Mouse (Mus musculus) midbrain, embryonic 11.5 days (tissue): ENCODE measurements at regions not wholly inside any gene's neighbourhood (a gene's known extent, or its start where the extent isn't known, plus 50 kb on each side); places are given as distances from the start of the nearest gene placed in this dataset.

ENCODE experiments used
- ATAC-seq: fragments of 200-750 bp; cut with Nextera tagmentation; 2 replicates; pipeline ENCODE4 v1.8.0; 2017; ENCODE audit warnings: moderate TSS enrichment, moderate library complexity; ENCODE audit not compliant: low FRiP score
- DNase-seq: peaks from one replicate; pipeline ENCODE4 v3.0.0; 2015; ENCODE audit warnings: low spot score; ENCODE audit errors: missing footprints
- H3K27ac ChIP-seq: fragments of 300-500 bp; sonication (generic); 2 replicates; pipeline ENCODE4 v1.5.1; 2014; ENCODE audit warnings: low read depth, low read length
- H3K27me3 ChIP-seq: fragments of 300-500 bp; sonication (generic); 2 replicates; pipeline ENCODE4 v1.6.1; 2014; ENCODE audit warnings: mild to moderate bottlenecking, low read length, moderate library complexity, mixed read lengths; ENCODE audit not compliant: control insufficient read depth, insufficient read depth
- H3K36me3 ChIP-seq: fragments of 300-500 bp; sonication (generic); 2 replicates; pipeline ENCODE4 v1.6.1; 2014; ENCODE audit warnings: mild to moderate bottlenecking, low read length, moderate library complexity, mixed read lengths; ENCODE audit not compliant: control insufficient read depth, insufficient read depth
- H3K4me1 ChIP-seq: fragments of 300-500 bp; sonication (generic); 2 replicates; pipeline ENCODE4 v1.6.1; 2014; ENCODE audit warnings: low read length; ENCODE audit not compliant: control insufficient read depth, insufficient read depth
- H3K4me2 ChIP-seq: fragments of 300-500 bp; sonication (generic); 2 replicates; pipeline ENCODE4 v1.6.1; 2014; ENCODE audit warnings: mild to moderate bottlenecking, moderate library complexity
- H3K4me3 ChIP-seq: fragments of 300-500 bp; sonication (generic); 2 replicates; pipeline ENCODE4 v1.5.1; 2014; ENCODE audit warnings: low read depth, low read length
- H3K9ac ChIP-seq: fragments of 300-500 bp; sonication (generic); 2 replicates; pipeline ENCODE4 v1.6.1; 2014; ENCODE audit warnings: low read length
- H3K9me3 ChIP-seq: fragments of 300-500 bp; sonication (generic); 2 replicates; pipeline ENCODE4 v1.6.1; 2016; ENCODE audit warnings: low read length; ENCODE audit not compliant: control insufficient read depth
- WGBS: fragments of 180-500 bp; shearing (Covaris S2); extraction: QIAGEN DNeasy Blood & Tissue Kit; methylation state at CpG from one replicate; pipeline ENCODE4 v1.1.7; 2014; 5-methylcytosine and 5-hydroxymethylcytosine counted together

- peak; percentile 100 for DNase-seq
- WGBS: under 1% methylated on average over 35 of the region's 35 CpGs
- peak overlapping the region; percentile 65 for H3K9ac ChIP-seq
Measured at GRCm38 (mm10) chr11:20455085-20455864, 87.8 kb upstream of the Sertad2 start.

GRCm38 (mm10) chr11:20455865-20456648 is 87.0 kb upstream of the Sertad2 start:
- Histone ChIP-seq H3K4me2 (peak overlapping the region; percentile 94), H3K9me3 (no peaks in the 10 kb centered on the region), H3K27ac (no peak overlapping the region), H3K36me3 (no peaks in the 10 kb centered on the region), H3K4me3 (peak overlapping the region; percentile 46), H3K9ac (peak overlapping the region; percentile 65), H3K4me1 (peaks cover 4% of the 10 kb centered on the region), H3K27me3 (no peaks in the 10 kb centered on the region; the same call in 1 of the 2 replicates)
- WGBS: 2% methylated on average over 19 of the region's 19 CpGs
- peak; percentile 94 for DNase-seq
- ATAC-seq: peak; percentile 73

More at GRCm38 (mm10) chr11:20455085-20455864, 87.8 kb upstream of the Sertad2 start:
- Histone ChIP-seq H3K4me3 (peak overlapping the region; percentile 46), H3K27ac (no peak overlapping the region), H3K36me3 (no peaks in the 10 kb centered on the region), H3K27me3 (no peaks in the 10 kb centered on the region; the same call in 1 of the 2 replicates), H3K4me2 (peak overlapping the region; percentile 94), H3K4me1 (peaks cover 4% of the 10 kb centered on the region), H3K9me3 (no peaks in the 10 kb centered on the region)
- ATAC-seq: peak; percentile 80

GRCm38 (mm10) chr11:20459140-20459539 is 83.9 kb upstream of the Sertad2 start:
- no peaks in the 10 kb centered on the region for H3K9me3 ChIP-seq
- no peak overlapping the region for H3K4me2 ChIP-seq
- no peaks in the 10 kb centered on the region for H3K36me3 ChIP-seq
- no peak overlapping the region for H3K27ac ChIP-seq
- WGBS: 89% methylated on average over 8 of the region's 8 CpGs
- H3K27me3 ChIP-seq: no peaks in the 10 kb centered on the region; the same call in 1 of the 2 replicates
- H3K4me3 ChIP-seq: no peak overlapping the region
- no peak for ATAC-seq
- no peak overlapping the region for H3K9ac ChIP-seq
- H3K4me1 ChIP-seq: peaks cover 4% of the 10 kb centered on the region
- DNase-seq: no peak

GRCm38 (mm10) chr11:20460501-20460921 is 82.5 kb upstream of the Sertad2 start:
- 55% methylated on average over 7 of the region's 7 CpGs for WGBS

GRCm38 (mm10) chr11:20462076-20462475 is 81.0 kb upstream of the Sertad2 start:
- Histone ChIP-seq H3K4me1 (no peaks in the 10 kb centered on the region), H3K4me2 (no peak overlapping the region), H3K9me3 (no peaks in the 10 kb centered on the region), H3K4me3 (no peak overlapping the region), H3K27ac (no peak overlapping the region), H3K9ac (no peak overlapping the region), H3K36me3 (no peaks in the 10 kb centered on the region), H3K27me3 (no peaks in the 10 kb centered on the region)
- WGBS: 73% methylated on average over 3 of the region's 3 CpGs
- DNase-seq (no peak), ATAC-seq (no peak)

More at GRCm38 (mm10) chr11:20460501-20460921, 82.5 kb upstream of the Sertad2 start:
- ATAC-seq: no peak
- H3K4me1 ChIP-seq: peaks cover 4% of the 10 kb centered on the region
- no peaks in the 10 kb centered on the region for H3K36me3 ChIP-seq
- no peak overlapping the region for H3K4me3 ChIP-seq
- H3K9ac ChIP-seq: no peak overlapping the region
- no peaks in the 10 kb centered on the region for H3K9me3 ChIP-seq
- H3K4me2 ChIP-seq: no peak overlapping the region
- no peak for DNase-seq
- no peak overlapping the region for H3K27ac ChIP-seq
- no peaks in the 10 kb centered on the region; the same call in 1 of the 2 replicates for H3K27me3 ChIP-seq

GRCm38 (mm10) chr11:20463173-20463681 is 79.8 kb upstream of the Sertad2 start:
- 18% methylated on average over 10 of the region's 10 CpGs for WGBS
- H3K36me3 ChIP-seq: no peaks in the 10 kb centered on the region
- H3K9ac ChIP-seq: no peak overlapping the region
- H3K27me3 ChIP-seq: no peaks in the 10 kb centered on the region
- H3K9me3 ChIP-seq: no peaks in the 10 kb centered on the region
- no peaks in the 10 kb centered on the region for H3K4me1 ChIP-seq
- H3K4me2 ChIP-seq: no peak overlapping the region
- ATAC-seq: no peak
- no peak for DNase-seq
- no peak overlapping the region for H3K27ac ChIP-seq
- no peak overlapping the region for H3K4me3 ChIP-seq

GRCm38 (mm10) chr11:20464564-20464963 is 78.5 kb upstream of the Sertad2 start:
- WGBS: 74% methylated on average over 8 of the region's 8 CpGs
- Histone ChIP-seq H3K27ac (no peak overlapping the region), H3K9ac (no peak overlapping the region), H3K4me1 (no peaks in the 10 kb centered on the region), H3K4me3 (no peak overlapping the region), H3K27me3 (no peaks in the 10 kb centered on the region), H3K9me3 (no peaks in the 10 kb centered on the region), H3K4me2 (no peak overlapping the region), H3K36me3 (no peaks in the 10 kb centered on the region)
- no peak for DNase-seq
- ATAC-seq: no peak

- DNase-seq (no peak), ATAC-seq (no peak)
- no peaks in the 10 kb centered on the region for H3K9me3 ChIP-seq
- WGBS: 15% methylated on average over 4 of the region's 4 CpGs
- no peaks in the 10 kb centered on the region for H3K36me3 ChIP-seq
- no peak overlapping the region for H3K9ac ChIP-seq
- no peak overlapping the region for H3K27ac ChIP-seq
- no peaks in the 10 kb centered on the region for H3K4me1 ChIP-seq
- H3K4me3 ChIP-seq: no peak overlapping the region
- no peak overlapping the region for H3K4me2 ChIP-seq
- no peaks in the 10 kb centered on the region for H3K27me3 ChIP-seq
Measured at GRCm38 (mm10) chr11:20466591-20466990, 76.5 kb upstream of the Sertad2 start.
